Mouse (Mus musculus): ENCODE results near the gene Srrm3. TPM values are rescaled to one million over a fixed set of nuclear protein-coding genes. Genes with fewer than 3 reads are reported as not detected.

The Srrm3 gene
- polyA plus RNA-seq, 1 experiment from 2014 or later: 12.3 TPM

DNA sequence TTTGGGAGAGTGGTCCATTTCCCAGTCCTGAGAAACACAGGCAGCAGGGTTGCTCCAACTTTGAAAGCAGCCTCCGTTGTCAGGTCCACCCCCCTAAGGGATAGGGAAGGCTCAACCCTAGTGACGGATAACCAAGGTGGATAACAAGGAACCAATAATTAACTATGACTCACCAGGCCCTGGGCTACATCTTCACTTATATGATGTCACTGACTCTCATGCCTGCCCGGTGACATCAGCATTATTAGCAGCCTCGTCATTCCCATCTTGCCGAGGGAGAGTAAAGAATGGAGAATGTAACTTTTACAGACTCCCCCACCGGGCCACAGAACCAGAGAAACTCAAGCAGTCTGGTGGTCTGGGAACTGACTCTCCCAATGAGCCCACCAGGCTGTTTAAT is 78.0 kb downstream of the Srrm3 start:
- no peak for DNase-seq (ENCODE audit: low spot score)
- H3K27me3 ChIP-seq (ENCODE audit: control insufficient read depth, insufficient read depth, low read length): peaks cover 15% of the 10 kb centered on the region
- no peak overlapping the region for H3K27ac ChIP-seq (ENCODE audit: low read depth, low read length)
- peaks cover 4% of the 10 kb centered on the region; the same call in 1 of the 2 replicates for H3K4me1 ChIP-seq (replicated peaks; ENCODE audit: control insufficient read depth, insufficient read depth, low read length)
- H3K9ac ChIP-seq (ENCODE audit: low read length): no peak overlapping the region
- 71% methylated on average over 6 of the region's 6 CpGs for WGBS
- H3K9me3 ChIP-seq (ENCODE audit: control insufficient read depth, low read length): no peaks in the 10 kb centered on the region
- no peak overlapping the region for H3K4me3 ChIP-seq (ENCODE audit: low read depth, low read length)
- ATAC-seq (replicated peaks; ENCODE audit: low FRiP score): no peak
- no peaks in the 10 kb centered on the region for H3K36me3 ChIP-seq (ENCODE audit: control insufficient read depth, insufficient read depth, low read length)
- H3K4me2 ChIP-seq (ENCODE audit: low read depth, low read length, severe bottlenecking): no peak overlapping the region

DNA sequence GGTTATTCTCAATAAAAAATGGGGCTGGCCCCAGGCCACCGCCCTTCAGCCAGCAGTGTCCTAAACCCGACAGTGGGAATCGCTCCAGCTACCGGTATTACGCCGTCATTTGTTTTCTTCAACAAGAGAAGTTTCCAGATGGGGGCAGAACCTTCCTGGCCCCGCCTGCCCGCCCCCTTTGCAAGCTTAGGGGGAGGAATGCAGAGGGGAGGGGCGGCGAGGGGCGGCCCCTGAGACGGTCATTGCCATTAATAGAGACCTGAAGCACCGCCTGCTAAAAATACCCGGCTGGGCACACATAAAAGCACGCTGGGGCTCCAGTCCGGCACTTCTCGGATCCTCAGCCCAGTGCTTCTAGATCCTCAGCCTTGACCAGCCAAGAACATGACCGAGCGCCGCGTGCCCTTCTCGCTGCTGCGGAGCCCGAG is 81.0 kb downstream of the Srrm3 start, which contains the start of gene Hspb1:
Gene Hspb1, plus strand, starts transcription at position 245 of the 428 bp plus-strand sequence.
- peaks cover 4% of the 10 kb centered on the region; the same call in 1 of the 2 replicates for H3K4me1 ChIP-seq (replicated peaks; ENCODE audit: control insufficient read depth, insufficient read depth, low read length)
- H3K27me3 ChIP-seq (ENCODE audit: control insufficient read depth, insufficient read depth, low read length): peaks cover 21% of the 10 kb centered on the region
- ATAC-seq (replicated peaks; ENCODE audit: low FRiP score) (no peak), DNase-seq (ENCODE audit: low spot score) (peak; percentile 71)
- no peak within 1 kb of the TSS for H3K9ac ChIP-seq (ENCODE audit: low read length)
- H3K27ac ChIP-seq (ENCODE audit: low read depth, low read length): no peak within 1 kb of the TSS
- H3K9me3 ChIP-seq (ENCODE audit: control insufficient read depth, low read length): no peaks in the 10 kb centered on the region
- H3K4me3 ChIP-seq (ENCODE audit: low read depth, low read length): peak within 1 kb of the TSS; percentile 22
- peak within 1 kb of the TSS; percentile 45 for H3K4me2 ChIP-seq (ENCODE audit: low read depth, low read length, severe bottlenecking)
- H3K36me3 ChIP-seq (ENCODE audit: control insufficient read depth, insufficient read depth, low read length): no peaks in the 10 kb centered on the region
- 2% methylated on average over 24 of the region's 24 CpGs for WGBS

DNA sequence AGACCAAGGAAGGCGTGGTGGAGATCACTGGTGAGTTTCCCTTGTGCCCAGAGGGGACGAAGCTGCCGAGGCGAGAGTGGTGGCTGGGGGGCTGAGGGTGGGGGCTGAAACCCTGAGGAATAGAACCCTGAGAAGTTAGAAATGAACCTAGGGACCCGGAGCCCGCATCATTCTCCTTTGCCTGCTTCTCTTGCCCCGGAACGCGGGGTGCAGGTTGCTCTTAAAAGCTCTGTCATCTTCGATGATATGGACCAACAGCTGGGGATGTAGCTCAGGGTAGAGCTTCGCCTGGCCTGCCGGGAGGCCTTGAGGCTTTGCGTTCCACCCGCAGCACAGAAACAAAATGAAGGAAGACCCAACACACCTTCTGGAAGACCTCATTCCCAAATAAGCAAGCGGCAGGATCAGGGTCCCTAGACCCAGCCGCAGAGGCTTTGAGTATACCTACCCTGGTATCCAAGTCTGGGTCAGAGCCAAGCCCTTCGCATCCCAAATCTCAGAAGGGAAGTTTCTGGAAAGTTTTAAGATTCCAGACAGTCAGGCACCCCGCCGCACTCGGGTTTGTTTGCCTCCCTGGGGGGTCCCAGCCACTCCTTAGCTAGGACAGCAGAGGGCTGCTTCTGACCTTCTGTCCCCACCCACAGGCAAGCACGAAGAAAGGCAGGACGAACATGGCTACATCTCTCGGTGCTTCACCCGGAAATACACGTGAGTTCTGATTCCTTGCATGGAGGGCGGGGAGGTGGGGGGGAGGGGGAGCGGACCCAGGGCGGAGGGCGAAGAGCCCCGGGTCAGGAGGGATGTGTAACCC is 81.9 kb downstream of the Srrm3 start:
- DNase-seq (ENCODE audit: low spot score): no peak
- Histone ChIP-seq H3K36me3 (ENCODE audit: control insufficient read depth, insufficient read depth, low read length) (no peaks in the 10 kb centered on the region), H3K4me2 (ENCODE audit: low read depth, low read length, severe bottlenecking) (no peak overlapping the region), H3K27ac (ENCODE audit: low read depth, low read length) (no peak overlapping the region), H3K9me3 (ENCODE audit: control insufficient read depth, low read length) (no peaks in the 10 kb centered on the region), H3K27me3 (ENCODE audit: control insufficient read depth, insufficient read depth, low read length) (peaks cover 21% of the 10 kb centered on the region), H3K4me1 (replicated peaks; ENCODE audit: control insufficient read depth, insufficient read depth, low read length) (peaks cover 4% of the 10 kb centered on the region; the same call in 1 of the 2 replicates), H3K4me3 (ENCODE audit: low read depth, low read length) (no peak overlapping the region), H3K9ac (ENCODE audit: low read length) (no peak overlapping the region)
- no peak for ATAC-seq (replicated peaks; ENCODE audit: low FRiP score)
- WGBS: 6% methylated on average over 28 of the region's 30 CpGs

DNA sequence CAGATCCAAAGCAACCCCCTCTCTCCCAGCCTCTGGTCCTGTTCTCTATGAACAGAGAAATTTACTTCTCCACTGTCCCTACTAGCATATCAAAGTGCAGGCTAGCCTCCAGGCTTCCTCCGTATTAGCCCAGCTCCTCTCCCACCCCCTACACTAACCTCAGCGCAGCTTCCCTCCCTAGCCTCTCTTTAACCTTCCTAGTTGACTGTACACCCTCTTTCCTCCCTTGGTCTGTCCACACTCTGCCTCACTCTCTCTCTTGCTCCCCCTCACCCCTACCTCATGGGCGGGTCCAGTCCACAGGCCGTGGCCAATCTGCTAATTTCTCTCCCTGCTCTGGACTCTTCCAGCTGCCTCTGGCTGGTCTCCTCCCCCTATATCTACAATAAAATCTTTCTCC is 83.6 kb downstream of the Srrm3 start:
- H3K4me3 ChIP-seq (ENCODE audit: low read depth, low read length): no peak overlapping the region
- no peak for ATAC-seq (replicated peaks; ENCODE audit: low FRiP score)
- H3K4me1 ChIP-seq (replicated peaks; ENCODE audit: control insufficient read depth, insufficient read depth, low read length): peaks cover 4% of the 10 kb centered on the region; the same call in 1 of the 2 replicates
- H3K9me3 ChIP-seq (ENCODE audit: control insufficient read depth, low read length): no peaks in the 10 kb centered on the region
- no peaks in the 10 kb centered on the region for H3K36me3 ChIP-seq (ENCODE audit: control insufficient read depth, insufficient read depth, low read length)
- H3K27me3 ChIP-seq (ENCODE audit: control insufficient read depth, insufficient read depth, low read length): peaks cover 21% of the 10 kb centered on the region
- H3K4me2 ChIP-seq (ENCODE audit: low read depth, low read length, severe bottlenecking): no peak overlapping the region
- WGBS: 49% methylated on average over 4 of the region's 4 CpGs
- no peak overlapping the region for H3K27ac ChIP-seq (ENCODE audit: low read depth, low read length)
- no peak overlapping the region for H3K9ac ChIP-seq (ENCODE audit: low read length)
- no peak for DNase-seq (ENCODE audit: low spot score)

DNA sequence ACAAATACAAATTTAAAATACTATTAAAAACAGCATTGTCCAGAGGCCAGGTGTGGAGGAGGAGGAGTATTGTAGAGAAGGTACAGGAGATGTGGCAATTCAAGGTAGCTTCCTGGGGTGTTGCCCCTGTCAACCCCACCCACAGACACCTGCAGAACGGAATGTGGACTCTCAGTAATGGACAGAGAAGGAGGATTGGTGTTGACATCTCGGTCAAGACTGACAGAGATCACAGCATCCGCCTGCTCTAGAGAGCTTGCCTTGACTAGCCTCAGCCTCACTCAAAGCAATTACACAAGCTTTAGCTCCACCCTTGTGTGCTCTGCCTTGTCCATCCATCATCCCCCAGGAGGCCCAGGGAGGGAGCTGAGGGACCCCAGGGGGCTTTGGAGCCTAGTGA is 84.2 kb downstream of the Srrm3 start:
- H3K4me2 ChIP-seq (ENCODE audit: low read depth, low read length, severe bottlenecking): no peak overlapping the region
- H3K4me1 ChIP-seq (replicated peaks; ENCODE audit: control insufficient read depth, insufficient read depth, low read length): peaks cover 4% of the 10 kb centered on the region; the same call in 1 of the 2 replicates
- H3K9me3 ChIP-seq (ENCODE audit: control insufficient read depth, low read length): no peaks in the 10 kb centered on the region
- ATAC-seq (replicated peaks; ENCODE audit: low FRiP score): no peak
- peaks cover 21% of the 10 kb centered on the region for H3K27me3 ChIP-seq (ENCODE audit: control insufficient read depth, insufficient read depth, low read length)
- DNase-seq (ENCODE audit: low spot score): no peak
- no peak overlapping the region for H3K4me3 ChIP-seq (ENCODE audit: low read depth, low read length)
- no peaks in the 10 kb centered on the region for H3K36me3 ChIP-seq (ENCODE audit: control insufficient read depth, insufficient read depth, low read length)
- no peak overlapping the region for H3K27ac ChIP-seq (ENCODE audit: low read depth, low read length)
- 71% methylated on average over 3 of the region's 3 CpGs for WGBS
- H3K9ac ChIP-seq (ENCODE audit: low read length): no peak overlapping the region

DNA sequence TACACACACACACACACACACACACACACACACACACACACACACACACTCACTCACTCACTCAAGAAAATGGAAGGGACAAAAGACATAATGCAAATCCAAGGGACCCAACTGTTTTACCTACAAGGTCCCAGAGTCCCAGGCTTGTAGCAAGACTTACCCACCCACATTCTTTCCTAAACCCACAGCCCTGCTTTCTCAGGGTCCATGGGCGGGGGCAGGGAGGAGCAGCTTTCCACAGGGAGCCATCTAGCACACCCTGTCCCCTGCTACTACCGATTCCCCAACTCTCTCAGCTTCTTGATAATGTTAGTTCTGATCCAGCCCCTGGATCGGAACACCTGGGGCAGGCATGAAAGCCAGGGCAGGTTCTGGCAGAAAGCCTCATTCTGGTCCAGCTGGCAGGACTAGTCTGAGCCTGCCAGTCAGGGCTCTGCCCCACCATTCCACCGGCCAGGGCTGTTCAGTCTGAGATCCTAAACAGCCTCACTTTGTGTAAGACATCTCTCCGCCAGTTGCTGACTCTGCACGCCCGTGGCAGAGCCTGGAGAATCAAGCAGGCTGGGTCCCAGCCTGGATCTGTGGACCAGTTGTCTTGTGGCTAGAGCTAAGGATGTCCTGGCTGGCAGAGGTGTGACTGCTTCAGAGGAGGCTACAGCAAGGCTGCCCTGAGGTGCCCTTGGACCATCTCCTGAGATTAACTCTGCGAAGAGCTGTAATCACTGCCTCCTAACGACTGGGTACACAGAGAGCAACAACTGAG is 86.1 kb downstream of the Srrm3 start:
- Histone ChIP-seq H3K4me3 (ENCODE audit: low read depth, low read length) (no peak overlapping the region), H3K9ac (ENCODE audit: low read length) (no peak overlapping the region), H3K4me1 (replicated peaks; ENCODE audit: control insufficient read depth, insufficient read depth, low read length) (peaks cover 2% of the 10 kb centered on the region; the same call in 1 of the 2 replicates), H3K9me3 (ENCODE audit: control insufficient read depth, low read length) (no peaks in the 10 kb centered on the region), H3K4me2 (ENCODE audit: low read depth, low read length, severe bottlenecking) (no peak overlapping the region), H3K27me3 (ENCODE audit: control insufficient read depth, insufficient read depth, low read length) (peaks cover 16% of the 10 kb centered on the region), H3K27ac (ENCODE audit: low read depth, low read length) (no peak overlapping the region), H3K36me3 (ENCODE audit: control insufficient read depth, insufficient read depth, low read length) (no peaks in the 10 kb centered on the region)
- no peak for ATAC-seq (replicated peaks; ENCODE audit: low FRiP score)
- no peak for DNase-seq (ENCODE audit: low spot score)
- 56% methylated on average over 9 of the region's 9 CpGs for WGBS

DNA sequence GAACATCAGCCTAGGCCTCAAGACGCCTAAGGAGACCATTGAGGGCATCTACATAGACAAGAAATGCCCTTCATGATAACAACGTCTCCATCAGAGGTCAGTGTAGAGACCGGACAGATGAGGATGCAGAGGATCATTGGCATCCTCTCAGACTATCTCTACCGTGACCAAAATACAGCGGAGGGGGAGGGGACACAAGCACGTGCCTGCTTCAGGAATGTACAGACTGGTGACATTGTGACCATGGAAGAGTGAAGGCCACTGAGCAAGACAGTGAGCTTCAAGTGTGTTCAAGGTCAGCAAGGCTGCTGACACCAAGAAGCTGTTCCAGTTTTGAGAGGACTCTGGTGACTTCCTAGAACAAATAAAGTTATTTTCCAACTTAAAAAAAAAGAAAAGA is 88.3 kb downstream of the Srrm3 start:
- no peak overlapping the region for H3K4me3 ChIP-seq (ENCODE audit: low read depth, low read length)
- H3K27ac ChIP-seq (ENCODE audit: low read depth, low read length): no peak overlapping the region
- peaks cover 3% of the 10 kb centered on the region; the same call in 1 of the 2 replicates for H3K27me3 ChIP-seq (ENCODE audit: control insufficient read depth, insufficient read depth, low read length)
- DNase-seq (ENCODE audit: low spot score) (no peak), ATAC-seq (replicated peaks; ENCODE audit: low FRiP score) (no peak)
- 80% methylated on average over 6 of the region's 6 CpGs for WGBS
- no peak overlapping the region for H3K4me2 ChIP-seq (ENCODE audit: low read depth, low read length, severe bottlenecking)
- H3K9me3 ChIP-seq (ENCODE audit: control insufficient read depth, low read length): no peaks in the 10 kb centered on the region
- no peaks in the 10 kb centered on the region for H3K36me3 ChIP-seq (ENCODE audit: control insufficient read depth, insufficient read depth, low read length)
- no peak overlapping the region for H3K9ac ChIP-seq (ENCODE audit: low read length)
- H3K4me1 ChIP-seq (replicated peaks; ENCODE audit: control insufficient read depth, insufficient read depth, low read length): no peaks in the 10 kb centered on the region

DNA sequence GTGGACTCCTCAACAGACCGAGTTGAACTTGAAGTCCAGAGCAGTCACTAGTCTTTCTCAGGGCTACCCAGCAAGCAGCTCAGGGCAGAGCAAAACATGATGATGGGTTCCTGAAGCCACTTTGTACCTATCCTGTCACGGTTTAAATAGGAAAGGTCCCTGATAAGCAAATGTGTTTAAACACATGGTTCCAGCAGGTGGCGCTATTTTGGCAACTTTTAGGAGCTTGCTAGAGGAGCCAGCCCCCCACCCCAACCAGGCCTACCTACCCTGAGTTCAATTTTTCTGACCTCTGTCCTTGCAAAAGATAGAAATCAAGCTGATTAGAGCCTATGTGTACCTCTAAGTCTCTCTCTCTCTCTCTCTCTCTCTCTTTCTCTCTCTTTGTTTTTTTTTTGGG is 91.3 kb downstream of the Srrm3 start:
- Histone ChIP-seq H3K4me1 (replicated peaks; ENCODE audit: control insufficient read depth, insufficient read depth, low read length) (no peaks in the 10 kb centered on the region), H3K27me3 (ENCODE audit: control insufficient read depth, insufficient read depth, low read length) (no peaks in the 10 kb centered on the region), H3K27ac (ENCODE audit: low read depth, low read length) (no peak overlapping the region), H3K9me3 (ENCODE audit: control insufficient read depth, low read length) (no peaks in the 10 kb centered on the region), H3K9ac (ENCODE audit: low read length) (no peak overlapping the region), H3K4me3 (ENCODE audit: low read depth, low read length) (no peak overlapping the region), H3K36me3 (ENCODE audit: control insufficient read depth, insufficient read depth, low read length) (no peaks in the 10 kb centered on the region), H3K4me2 (ENCODE audit: low read depth, low read length, severe bottlenecking) (no peak overlapping the region)
- DNase-seq (ENCODE audit: low spot score): peak; percentile 72
- WGBS: 18% methylated on average over 3 of the region's 3 CpGs
- ATAC-seq (replicated peaks; ENCODE audit: low FRiP score): no peak
